Mouse (Mus musculus) hindlimb bud, embryonic 11.5 days (tissue): ENCODE measurements around the gene Zfp759.
"Not testable (repeated sequence)": the region's sequence is repeated elsewhere in the genome, so short reads cannot be mapped to it uniquely, and the experiment has no call there.

Source experiments
- DNase-seq: peaks from one replicate; pipeline ENCODE4 v3.0.0-alpha.2; 2012; ENCODE audit warnings: low read depth, low spot score; ENCODE audit errors: extremely low spot score

The Zfp759 gene

DNA sequence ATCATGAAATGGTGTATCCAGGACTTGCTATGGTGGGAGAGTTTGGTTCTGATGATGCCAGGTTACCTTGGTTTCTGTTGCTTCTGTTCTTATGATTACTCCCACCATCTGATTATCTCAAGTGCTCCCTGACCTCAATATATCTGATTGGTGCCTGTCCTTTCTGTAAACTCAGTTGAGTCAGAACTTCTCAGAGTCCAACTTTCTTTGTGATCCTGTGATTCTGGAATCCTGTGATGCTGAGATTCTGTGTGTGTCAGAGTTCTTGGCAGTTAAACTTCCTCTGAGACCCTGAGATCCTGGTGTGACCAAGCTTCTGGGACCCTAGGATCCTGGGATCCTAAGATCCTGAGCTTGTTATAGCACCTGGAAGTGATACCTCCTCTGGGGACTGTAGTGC, at the start of gene Zfp759:
Zfp759 (plus strand) TSS at position 301 of the 400 bp plus-strand sequence.
- not testable (repeated sequence) for DNase-seq

DNA sequence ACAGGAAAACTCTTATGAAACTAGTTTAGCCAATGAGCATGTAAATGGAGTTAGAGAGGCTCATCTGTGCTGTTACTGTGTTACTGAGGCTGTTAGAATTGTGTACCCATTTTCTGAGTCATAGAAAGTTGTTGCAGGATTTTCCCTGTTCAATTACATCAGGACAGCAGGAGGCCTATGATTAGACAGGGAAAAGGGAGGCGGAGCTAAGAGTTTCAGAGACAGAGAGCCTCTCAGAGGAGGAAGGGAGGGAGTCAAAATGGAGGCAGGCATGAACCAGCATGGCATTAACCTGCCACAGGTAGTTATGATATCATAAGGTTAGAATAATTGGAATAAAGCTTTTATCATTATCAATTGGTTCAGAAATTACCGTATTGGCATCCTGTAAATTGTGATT, 48.7 kb upstream of the Zfp759 start:
- DNase-seq = no peak

DNA sequence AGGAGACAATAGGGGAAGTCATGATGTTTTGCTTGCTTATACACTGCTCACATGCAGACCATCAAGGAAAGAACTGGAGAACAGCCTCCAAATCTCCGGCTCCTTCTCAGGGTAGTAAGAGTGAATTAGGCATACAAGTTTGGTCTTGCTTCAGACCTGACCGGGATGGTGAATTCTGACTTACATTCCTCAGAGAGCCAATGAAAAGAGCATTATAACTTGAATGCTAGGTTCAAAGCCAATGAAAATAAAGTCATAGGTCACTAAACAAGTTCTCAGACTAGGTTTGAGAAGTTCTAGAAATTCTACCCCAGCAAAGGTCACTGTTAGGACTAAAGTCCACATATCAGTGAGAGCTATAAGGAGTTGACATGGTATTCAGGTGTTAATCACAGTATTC, 44.2 kb upstream of the Zfp759 start:
- no peak for DNase-seq

DNA sequence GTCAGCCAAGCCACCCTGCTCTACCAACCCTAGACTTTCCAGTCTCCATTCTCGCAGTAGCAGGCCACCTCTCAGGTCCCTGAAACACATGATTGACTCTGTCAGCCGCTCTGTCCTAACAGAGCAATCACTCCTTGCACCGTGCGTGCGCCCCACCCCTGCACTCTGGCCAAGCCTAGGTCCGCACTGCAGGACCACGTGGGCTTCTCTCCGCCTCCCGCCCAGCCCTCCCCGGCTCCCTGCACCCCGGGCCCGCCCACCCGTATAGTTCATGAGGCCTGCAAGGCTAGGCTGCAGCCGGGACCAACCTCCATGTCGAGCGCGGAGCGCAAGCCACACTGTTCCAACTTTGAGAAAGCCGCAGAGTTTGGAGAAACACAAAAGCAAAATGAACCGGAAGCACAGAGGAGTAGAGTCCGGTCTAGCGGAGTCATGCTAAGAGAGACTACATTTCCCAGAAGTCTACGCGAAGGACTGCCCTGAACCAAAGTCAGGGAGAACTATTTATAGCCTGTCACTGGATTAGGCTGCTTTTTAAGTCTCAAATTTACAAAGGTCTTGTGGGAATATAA, 40.2 kb upstream of the Zfp759 start:
- DNase-seq = peak; percentile 24

DNA sequence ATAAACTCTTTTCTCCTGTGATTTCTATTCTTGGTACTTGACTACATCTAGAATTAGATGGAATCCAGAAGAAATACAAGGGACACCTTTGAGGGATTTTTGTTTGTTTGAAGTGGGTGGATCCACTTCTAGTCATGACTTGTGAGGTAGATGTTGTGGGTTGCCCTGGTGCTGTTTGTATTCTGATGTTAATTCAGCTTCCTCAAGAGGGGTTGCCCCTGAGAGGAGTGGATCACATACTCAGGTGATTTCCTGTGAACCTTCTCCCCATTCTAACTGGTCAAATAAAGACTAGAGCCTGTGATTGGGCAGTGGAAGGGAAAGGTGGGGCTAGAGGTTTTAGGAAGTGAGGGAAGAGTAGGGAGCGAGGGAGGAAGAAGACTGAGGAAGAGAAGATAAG, 39.5 kb upstream of the Zfp759 start:
- no peak for DNase-seq

DNA sequence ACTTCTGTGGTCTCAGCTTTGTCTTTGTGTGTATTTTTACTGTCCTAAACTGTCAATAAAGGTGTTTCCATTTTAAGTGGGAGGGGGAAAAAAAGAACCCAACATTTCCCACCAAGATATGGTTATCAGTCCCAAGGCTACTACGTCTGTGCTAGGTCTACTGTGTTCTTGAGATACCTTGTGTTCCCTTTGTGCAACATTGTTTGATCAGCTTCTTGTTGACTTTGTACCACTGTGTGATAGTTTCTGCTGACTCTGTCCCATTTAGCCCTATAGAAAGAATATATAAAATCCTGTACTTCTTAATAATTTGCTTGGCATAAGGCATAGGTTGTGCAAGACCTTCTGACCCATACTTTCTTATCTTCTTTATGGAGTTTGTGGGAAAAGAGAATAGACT, 31.3 kb upstream of the Zfp759 start:
- DNase-seq = no peak

DNA sequence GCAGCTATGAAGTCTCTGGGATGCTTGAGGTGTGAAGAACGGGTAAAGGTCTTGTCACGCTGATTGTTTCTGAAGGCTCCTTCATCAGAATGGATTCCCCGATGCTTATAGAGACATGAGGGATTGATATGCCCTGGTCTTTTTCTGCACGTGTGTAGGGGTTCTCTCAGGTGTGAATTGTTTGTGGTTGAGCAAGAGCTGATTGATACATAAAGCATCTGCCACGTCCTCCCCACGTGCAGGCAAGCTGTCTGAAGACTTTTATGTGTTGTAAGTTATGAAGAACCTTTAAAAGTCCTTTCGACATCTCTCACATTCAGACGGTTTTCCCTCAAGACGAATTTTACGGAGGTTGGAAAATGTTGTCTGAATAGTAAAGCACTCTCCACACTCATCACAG, 23.6 kb upstream of the Zfp759 start, which contains the start of gene Zfp708:
Zfp708 (minus strand) TSS at position 101 of the 400 bp plus-strand sequence.
- DNase-seq = no peak

DNA sequence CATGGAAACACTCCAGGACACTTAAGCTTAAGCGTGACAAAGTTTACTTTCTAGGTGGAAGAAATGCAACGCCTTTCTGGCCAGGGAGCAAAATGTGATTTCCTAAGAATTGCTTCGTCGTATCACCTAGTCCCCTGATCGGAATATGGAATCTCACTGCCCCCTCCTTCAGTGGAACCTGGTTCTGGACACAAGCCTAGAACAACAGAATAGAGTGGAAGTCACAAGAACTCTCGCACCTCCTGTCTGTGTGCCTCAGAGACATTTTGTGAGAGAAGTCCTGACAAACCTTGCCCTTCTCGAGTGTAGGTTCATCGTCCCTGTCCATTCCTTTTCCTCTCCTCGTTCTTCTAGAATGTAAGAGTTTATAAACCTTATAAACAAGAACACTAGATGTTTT, 13.8 kb upstream of the Zfp759 start:
- DNase-seq = no peak

DNA sequence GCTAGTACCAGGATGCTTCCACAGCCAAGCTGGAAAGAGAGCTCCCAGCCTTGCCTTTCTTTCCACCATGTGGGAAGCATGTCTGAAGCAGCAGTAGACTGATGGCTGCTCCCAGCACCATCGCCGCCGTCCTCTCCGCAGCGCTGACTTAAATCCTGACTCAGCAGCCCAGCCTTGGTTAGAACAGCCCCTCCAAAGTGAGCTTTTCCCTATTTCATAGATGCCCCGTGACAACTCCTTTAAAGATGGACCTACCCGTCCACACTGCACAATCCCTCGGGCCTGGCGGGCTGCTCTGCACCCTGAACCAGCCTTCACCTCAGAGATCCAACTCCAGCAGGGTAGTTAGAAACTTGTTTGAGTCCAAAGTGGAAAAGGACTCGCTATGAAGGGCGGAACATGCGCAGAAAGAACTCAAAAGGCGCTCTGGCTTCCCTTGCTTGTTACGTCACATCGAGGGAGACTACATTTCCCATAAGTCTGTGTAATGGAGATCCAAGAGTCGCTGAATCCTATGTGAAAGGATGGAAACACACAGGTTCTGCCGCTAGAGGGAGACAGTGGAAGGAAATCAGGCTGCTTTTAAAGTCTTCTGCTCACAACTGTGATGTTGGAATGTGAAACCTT, 13.2 kb upstream of the Zfp759 start, which contains the start of gene Gm28557:
Gm28557 (minus strand) TSS at position 411 of the 627 bp plus-strand sequence.
- peak; percentile 99 for DNase-seq

DNA sequence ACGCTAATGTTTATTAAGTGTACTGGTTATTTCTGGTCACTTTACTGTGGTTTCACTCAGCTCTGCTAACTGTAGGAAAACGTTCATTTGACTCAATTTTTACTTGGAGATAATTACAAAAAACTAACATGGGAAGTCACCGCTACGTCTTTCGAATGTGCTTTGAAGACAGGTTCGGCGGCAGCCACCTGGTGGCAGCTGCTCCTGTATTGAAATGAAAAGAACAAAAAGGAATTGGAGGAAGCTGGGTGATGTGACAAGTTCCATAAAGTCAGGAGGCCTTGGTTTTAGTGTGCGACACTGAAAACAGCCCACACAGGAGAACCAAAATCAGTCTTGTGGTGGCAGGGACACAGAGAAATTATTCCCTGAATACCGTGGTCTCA, 12.6 kb upstream of the Zfp759 start:
- no peak for DNase-seq

DNA sequence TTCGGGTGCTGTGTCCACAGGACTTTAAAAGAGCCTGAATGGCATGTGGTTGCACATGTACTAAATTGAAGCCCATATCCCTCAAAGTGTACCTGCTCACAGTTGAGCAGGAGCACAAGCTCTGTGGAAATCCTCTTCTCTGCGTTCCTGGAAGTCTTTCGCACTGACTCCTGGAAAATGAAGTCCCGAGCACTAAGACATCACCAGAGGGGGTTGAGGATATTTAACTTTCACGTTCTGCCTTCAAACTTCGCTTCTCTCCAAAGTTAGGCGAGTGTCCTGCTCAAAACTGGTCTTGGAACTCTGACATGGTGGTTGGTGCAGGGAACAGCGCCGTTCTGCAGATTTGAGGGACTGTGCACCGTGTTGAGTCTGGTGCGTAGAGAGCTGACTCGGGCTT, 9.4 kb upstream of the Zfp759 start:
- DNase-seq = no peak

DNA sequence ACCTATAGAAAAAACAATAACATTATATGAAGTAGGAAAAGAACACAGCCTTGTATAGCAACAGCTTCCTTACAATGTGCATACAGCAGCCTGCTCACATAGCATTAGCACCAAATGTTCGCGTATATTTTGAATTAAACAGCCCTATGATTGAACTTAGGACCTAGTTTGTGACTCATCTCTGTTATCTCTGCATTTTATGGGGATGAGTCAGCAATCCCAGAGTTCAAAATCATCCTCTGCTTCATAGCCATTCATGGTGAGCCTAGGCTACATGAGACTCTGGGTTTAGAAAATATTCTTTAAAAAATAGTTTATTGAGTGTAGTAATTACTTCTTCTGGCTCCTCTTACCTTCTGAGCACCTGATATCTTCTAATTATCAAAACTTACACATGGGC, 8.2 kb upstream of the Zfp759 start:
- no peak for DNase-seq

DNA sequence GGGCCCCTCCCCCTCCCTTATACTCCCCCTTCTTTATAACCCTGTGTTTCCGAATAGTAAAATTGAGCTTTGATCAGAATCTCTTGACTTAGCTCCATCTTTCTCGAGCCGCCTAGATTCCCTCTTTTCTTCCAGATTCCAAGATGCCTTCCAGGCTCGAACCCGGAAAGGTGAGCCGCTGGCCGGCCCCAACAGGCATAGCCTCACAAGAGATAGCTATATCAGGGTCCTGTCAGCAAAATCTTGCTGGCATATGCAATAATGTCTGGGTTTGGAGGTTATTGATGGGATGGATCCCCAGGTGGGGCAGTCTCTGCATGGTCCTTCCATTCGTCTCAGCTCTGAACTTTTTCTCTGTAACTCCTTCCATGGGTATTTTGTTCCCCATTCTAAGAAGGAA, 5.3 kb upstream of the Zfp759 start, which contains the start of gene Rslcan18:
Rslcan18 (minus strand) TSS at position 101 of the 400 bp plus-strand sequence.
- DNase-seq = not testable (repeated sequence)

DNA sequence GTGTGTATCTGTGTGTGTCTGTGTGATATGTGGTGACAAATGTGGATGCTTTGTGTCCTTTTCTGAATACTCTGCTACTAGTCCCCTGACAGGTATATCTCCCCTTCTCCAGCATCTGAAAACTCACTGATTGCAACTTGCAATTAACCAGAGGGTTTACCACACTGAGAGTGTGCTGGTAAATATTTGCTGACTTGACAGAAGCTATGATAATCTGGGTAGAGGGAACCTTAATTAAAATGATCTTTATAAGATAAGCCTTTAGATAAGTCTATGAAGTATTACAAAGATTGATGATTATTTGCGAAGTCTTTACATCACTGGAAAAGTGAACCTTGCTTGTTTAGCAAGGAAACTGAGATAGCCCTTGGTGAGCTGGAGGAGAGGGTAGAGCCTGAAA, 3.0 kb downstream of the Zfp759 start:
- no peak for DNase-seq

DNA sequence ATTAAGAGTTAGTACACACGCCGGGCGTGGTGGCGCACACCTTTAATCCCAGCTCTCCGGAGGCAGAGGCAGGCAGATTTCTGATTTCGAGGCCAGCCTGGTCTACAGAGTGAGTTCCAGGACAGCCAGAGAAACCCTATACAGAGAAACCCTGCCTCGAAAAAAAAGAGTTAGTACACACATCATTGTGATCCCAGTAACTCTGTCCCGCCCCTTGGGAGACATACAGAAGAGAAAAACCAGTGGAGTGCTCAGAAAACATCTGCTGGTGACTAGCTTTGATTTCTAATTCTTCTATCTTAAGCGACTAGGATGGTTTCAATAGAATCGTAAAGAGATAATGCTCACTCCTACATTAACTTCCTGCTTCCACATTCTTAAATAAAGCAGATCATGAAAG, 6.0 kb downstream of the Zfp759 start:
- not testable (repeated sequence) for DNase-seq

DNA sequence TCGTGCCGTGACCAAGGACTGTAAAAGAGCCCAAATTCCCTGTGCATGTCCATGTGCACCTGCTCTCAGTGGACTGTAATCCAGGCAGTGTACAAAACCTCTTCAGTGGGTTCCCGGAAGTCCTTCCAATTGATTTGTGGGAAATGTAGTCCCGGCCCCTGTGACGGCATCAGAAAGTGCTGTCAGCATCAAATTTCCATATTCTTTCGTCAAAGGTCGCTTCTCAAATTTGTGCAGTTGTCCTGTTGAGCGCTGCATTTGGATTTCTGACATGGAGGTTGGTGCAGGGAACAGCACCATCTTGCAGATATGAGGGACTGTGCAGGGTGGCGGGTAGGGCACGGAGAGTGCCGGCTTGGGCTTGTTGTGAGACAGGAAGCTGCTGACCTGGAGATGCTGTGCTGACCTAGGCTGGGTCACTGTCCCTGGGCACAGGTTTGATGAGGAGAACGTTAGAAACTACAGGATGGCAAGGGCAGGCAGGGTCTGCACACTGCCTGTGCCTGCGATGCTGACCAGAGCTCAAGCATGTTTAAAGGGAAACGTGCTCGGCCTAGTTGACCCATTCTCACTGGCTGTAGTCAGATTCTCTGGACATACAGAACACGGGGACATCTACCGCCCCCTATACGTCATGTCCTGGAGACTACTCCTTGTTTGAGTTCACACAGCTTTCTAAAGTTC, 6.7 kb downstream of the Zfp759 start:
- DNase-seq = peak; percentile 60

DNA sequence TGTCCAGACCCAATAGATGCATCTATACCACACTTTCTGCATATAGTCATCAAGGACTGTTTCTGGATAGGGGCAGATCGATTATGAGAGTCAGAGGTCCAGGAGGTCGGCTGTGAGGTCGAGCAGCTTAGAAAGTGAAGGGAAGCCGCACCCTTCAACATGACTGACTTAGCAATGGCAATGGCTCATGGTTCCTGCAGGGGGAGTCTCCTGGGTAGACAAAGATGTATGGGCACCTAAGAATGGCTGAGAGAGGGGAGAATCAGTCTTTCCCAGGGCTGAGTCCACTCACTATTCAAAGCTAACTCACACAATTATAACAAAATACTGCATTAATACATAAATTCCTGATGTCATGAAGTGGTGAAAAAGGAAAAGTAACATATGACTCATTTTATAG, 44.7 kb downstream of the Zfp759 start:
- not testable (repeated sequence) for DNase-seq

DNA sequence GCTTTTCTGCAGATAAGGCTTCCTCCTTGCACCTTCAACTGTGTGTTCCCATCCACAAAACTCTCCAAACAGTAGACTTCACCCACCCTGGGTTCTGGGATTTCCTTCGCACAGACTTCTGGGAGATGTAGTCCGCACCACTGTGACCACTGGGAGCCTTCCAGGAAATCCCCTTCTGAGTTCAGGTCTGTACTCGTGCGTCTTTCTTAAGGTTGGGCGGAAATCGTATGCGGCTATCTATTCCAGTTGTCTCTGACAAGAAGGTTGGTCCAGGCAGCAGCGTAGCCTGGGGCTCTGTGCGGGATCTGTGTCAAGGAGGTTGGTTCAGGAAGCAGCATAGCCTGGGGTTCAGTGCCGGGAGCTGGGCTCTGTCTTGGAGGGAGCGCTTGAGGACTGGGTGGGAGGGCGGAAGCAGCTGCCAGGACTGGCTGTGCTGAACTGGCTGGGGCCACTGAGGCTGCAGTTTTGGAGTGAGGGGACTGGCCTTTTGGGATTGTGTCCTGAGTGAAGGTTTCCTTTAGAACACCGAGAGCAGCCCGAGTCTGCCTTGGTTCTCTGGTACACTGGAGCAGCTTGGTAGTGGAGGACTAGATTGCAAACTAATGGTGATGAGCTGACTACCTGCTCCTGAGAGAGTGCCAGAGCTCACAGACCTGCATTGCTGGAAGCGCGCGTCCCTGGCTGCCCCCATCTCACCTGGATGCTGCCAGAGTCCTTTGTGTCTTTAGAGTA, 51.7 kb downstream of the Zfp759 start, which contains the start of gene Rsl1:
Rsl1 (plus strand) TSS at position 192 of the 732 bp plus-strand sequence.
- not testable (repeated sequence) for DNase-seq

DNA sequence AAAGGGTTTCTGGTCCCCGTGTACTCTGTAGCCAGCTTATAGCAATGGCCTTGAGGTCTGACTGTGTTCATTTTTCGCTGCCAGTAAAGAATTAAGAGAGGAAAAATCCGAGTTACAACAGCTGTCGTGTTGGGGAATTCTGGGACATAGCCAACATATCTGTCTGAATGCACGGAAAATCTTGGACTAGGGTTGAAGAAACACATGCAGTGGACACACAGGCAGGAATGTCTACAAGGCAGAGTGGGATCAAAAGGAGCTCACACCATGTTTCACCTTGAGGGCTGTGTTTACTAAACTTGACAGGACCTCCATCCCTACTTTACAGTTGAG, 52.2 kb downstream of the Zfp759 start:
- no peak for DNase-seq
